10 mouse cellular contexts compared by ENCODE assay signal in genomic region chr7:137316926-137317658, GRCm38 (mm10). TPM values are rescaled to one million over a fixed set of nuclear protein-coding genes. Genes with fewer than 3 reads are reported as not detected.
A peak's percentile ranks its signal among the peaks of the same experiment; 100 is the strongest.
DNase-seq lines count a peak whose midpoint lies in the region; ATAC-seq lines count a peak whose summit lies in the region.
"Had no signal": no experiment of that assay in that cellular context is flagged by ENCODE, and none has a peak within 500 bp of the region (broad histone marks: within the 10 kb centered on the region; RNA-seq: fewer than 3 reads in every experiment).

No protein-coding gene starts in this region.

- H3K9ac ChIP-seq in heart, embryonic 11.5 days (ENCODE audit: low read depth, low read length) = no peak overlapping the region
- no peak overlapping the region for H3K9ac ChIP-seq in embryonic facial prominence, embryonic 15.5 days
- no peak overlapping the region for H3K9ac ChIP-seq in intestine, embryonic 14.5 days (ENCODE audit: low read length)
- peak overlapping the region; percentile 67 for H3K9ac ChIP-seq in neural tube, embryonic 14.5 days (replicated peaks; ENCODE audit: low read depth, low read length)
- H3K9ac ChIP-seq: lung, embryonic 15.5 days had no signal

- ATAC-seq in heart, embryonic 11.5 days (replicated peaks; ENCODE audit: insufficient number of reproducible peaks, low FRiP score, low TSS enrichment) = no peak
- ATAC-seq in embryonic facial prominence, embryonic 15.5 days (ENCODE audit: insufficient number of reproducible peaks, low FRiP score, low TSS enrichment, low read depth) = no peak
- ATAC-seq in intestine, embryonic 14.5 days (replicated peaks; ENCODE audit: low FRiP score, low TSS enrichment, low read depth) = no peak
- ATAC-seq in neural tube, embryonic 14.5 days (ENCODE audit: low read depth) = no peak
- ATAC-seq in granulocyte monocyte progenitor cell, adult 5-6 weeks (replicated peaks; ENCODE audit: poor library complexity, severe bottlenecking) = no peak

- DNase-seq in heart, adult 9 months (ENCODE audit: low spot score in 2 of 2) = no peak
- peak; percentile 70 for DNase-seq in intestine, embryonic 14.5 days (ENCODE audit: low spot score)
- no peak for DNase-seq in cerebellum, adult 11-12 months
- no peak for DNase-seq in spleen, postnatal 14 days (ENCODE audit: low spot score in 2 of 2)

- WGBS in heart, embryonic 11.5 days (ENCODE audit: insufficient replicate concordance) = under 1% methylated on average over 39 of the region's 39 CpGs
- WGBS in embryonic facial prominence, embryonic 15.5 days = 2% methylated on average over 39 of the region's 39 CpGs
- WGBS in intestine, embryonic 14.5 days = 1% methylated on average over 39 of the region's 39 CpGs
- under 1% methylated on average over 39 of the region's 39 CpGs for WGBS in neural tube, embryonic 14.5 days

- peaks cover 94% of the 10 kb centered on the region for H3K27me3 ChIP-seq in heart, embryonic 11.5 days (ENCODE audit: control insufficient read depth, insufficient read depth, low read length)
- peaks cover 82% of the 10 kb centered on the region for H3K27me3 ChIP-seq in embryonic facial prominence, embryonic 15.5 days
- H3K27me3 ChIP-seq in intestine, embryonic 14.5 days (replicated peaks; ENCODE audit: control insufficient read depth, insufficient read depth, low read length) = peaks cover 100% of the 10 kb centered on the region
- H3K27me3 ChIP-seq in neural tube, embryonic 14.5 days (ENCODE audit: control insufficient read depth, insufficient read depth, low read length) = peaks cover 19% of the 10 kb centered on the region

- H3K4me3 ChIP-seq in heart, embryonic 11.5 days (ENCODE audit: low read depth, low read length) = peak overlapping the region; percentile 22
- H3K4me3 ChIP-seq in embryonic facial prominence, embryonic 15.5 days (replicated peaks) = peak overlapping the region; percentile 34
- H3K4me3 ChIP-seq in intestine, embryonic 14.5 days (ENCODE audit: low read depth, low read length) = peak overlapping the region; percentile 6; the same call in 1 of the 2 replicates
- peak overlapping the region; percentile 79 for H3K4me3 ChIP-seq in neural tube, embryonic 14.5 days (ENCODE audit: low read depth, low read length)
- H3K4me3 ChIP-seq: lung, embryonic 15.5 days had no signal

- no peak overlapping the region for H3K27ac ChIP-seq in heart, embryonic 11.5 days (ENCODE audit: low read depth, low read length)
- peak overlapping the region; percentile 44 for H3K27ac ChIP-seq in embryonic facial prominence, embryonic 15.5 days (replicated peaks)
- no peak overlapping the region for H3K27ac ChIP-seq in intestine, embryonic 14.5 days (ENCODE audit: low read depth)
- H3K27ac ChIP-seq in neural tube, embryonic 14.5 days (ENCODE audit: low read depth, low read length) = peak overlapping the region; percentile 98
- H3K27ac ChIP-seq: lung, embryonic 15.5 days had no signal

- no peaks in the 10 kb centered on the region for H3K36me3 ChIP-seq in heart, embryonic 11.5 days (ENCODE audit: control insufficient read depth, insufficient read depth, low read length)
- H3K36me3 ChIP-seq in embryonic facial prominence, embryonic 15.5 days = no peaks in the 10 kb centered on the region
- no peaks in the 10 kb centered on the region for H3K36me3 ChIP-seq in intestine, embryonic 14.5 days (ENCODE audit: control insufficient read depth, insufficient read depth, low read length)
- H3K36me3 ChIP-seq in neural tube, embryonic 14.5 days (ENCODE audit: control insufficient read depth, insufficient read depth, low read length) = no peaks in the 10 kb centered on the region
- H3K36me3 ChIP-seq: lung, embryonic 15.5 days had no signal

- H3K9me3 ChIP-seq in heart, embryonic 11.5 days (replicated peaks; ENCODE audit: control insufficient read depth, low read length) = no peaks in the 10 kb centered on the region
- no peaks in the 10 kb centered on the region for H3K9me3 ChIP-seq in embryonic facial prominence, embryonic 15.5 days (replicated peaks)
- no peaks in the 10 kb centered on the region for H3K9me3 ChIP-seq in intestine, embryonic 14.5 days (ENCODE audit: control insufficient read depth, low read length)
- H3K9me3 ChIP-seq in neural tube, embryonic 14.5 days (ENCODE audit: control insufficient read depth, low read length) = no peaks in the 10 kb centered on the region
- H3K9me3 ChIP-seq: lung, embryonic 15.5 days had no signal

- H3K4me2 ChIP-seq in heart, embryonic 11.5 days = peak overlapping the region; percentile 57
- H3K4me2 ChIP-seq in embryonic facial prominence, embryonic 15.5 days (replicated peaks) = peak overlapping the region; percentile 47
- 0 out of 2 replicates have a peak overlapping the region, but pooled peaks have one; percentile 5 for H3K4me2 ChIP-seq in intestine, embryonic 14.5 days (ENCODE audit: low read length)
- peak overlapping the region; percentile 76 for H3K4me2 ChIP-seq in neural tube, embryonic 14.5 days (ENCODE audit: low read depth, low read length)
- H3K4me2 ChIP-seq: lung, embryonic 15.5 days had no signal

- peaks cover 15% of the 10 kb centered on the region for H3K4me1 ChIP-seq in heart, embryonic 11.5 days (ENCODE audit: control insufficient read depth, insufficient read depth, low read length)
- H3K4me1 ChIP-seq in embryonic facial prominence, embryonic 15.5 days = peaks cover 78% of the 10 kb centered on the region
- peaks cover 16% of the 10 kb centered on the region for H3K4me1 ChIP-seq in intestine, embryonic 14.5 days (replicated peaks; ENCODE audit: control insufficient read depth, insufficient read depth, low read length)
- H3K4me1 ChIP-seq in neural tube, embryonic 14.5 days (ENCODE audit: control insufficient read depth, insufficient read depth, low read length) = peaks cover 26% of the 10 kb centered on the region

RNA-seq across cellular contexts. Expression of gene Ebf3, which starts 2.8 kb away (rescaled TPM):
- polyA plus RNA-seq in heart, embryonic 11.5 days (2014; fragmentation: Nextera tagmentation; extraction: Ambion mirVana) = 0.90 and 1.6 TPM in 2 replicates
- polyA plus RNA-seq in embryonic facial prominence, embryonic 15.5 days (2015; fragmentation: Nextera tagmentation; extraction: Ambion mirVana) = 6.4 and 6.7 TPM in 2 replicates
- 1.1 and 1.4 TPM in 2 replicates for polyA plus RNA-seq in intestine, embryonic 14.5 days (2014; fragmentation: Nextera tagmentation; extraction: Ambion mirVana)
- polyA plus RNA-seq in neural tube, embryonic 14.5 days (2014; fragmentation: Nextera tagmentation; extraction: Ambion mirVana) = 46.9 and 53.5 TPM in 2 replicates
- 0.56 TPM in 1 of 2 replicates, not detected in the other for total RNA-seq in granulocyte monocyte progenitor cell, adult 5-6 weeks (2014; fragmentation: Nextera tagmentation)
- not detected in 2 replicates for total RNA-seq in granulocyte monocyte progenitor cell, adult 5-6 weeks (2017)
- total RNA-seq: hematopoietic stem cell, adult 5-6 weeks had no signal

Comparison
In these comparisons a context has a peak if more than half of its experiments do, and no peak if none do; other contexts are left out.
1. H3K27ac ChIP-seq: peak in embryonic facial prominence, embryonic 15.5 days (single experiment) and neural tube, embryonic 14.5 days (single experiment); none in heart, embryonic 11.5 days (single experiment) and intestine, embryonic 14.5 days (single experiment).
2. H3K4me2 ChIP-seq: peak in every context shown above with its lines; median percentile 76 in neural tube, embryonic 14.5 days; 57 in heart, embryonic 11.5 days; 47 in embryonic facial prominence, embryonic 15.5 days; 5 in intestine, embryonic 14.5 days.
3. H3K4me3 ChIP-seq: peak in every context shown above with its lines; median percentile 79 in neural tube, embryonic 14.5 days; 34 in embryonic facial prominence, embryonic 15.5 days; 22 in heart, embryonic 11.5 days; 6 in intestine, embryonic 14.5 days.